Mouse (Mus musculus) limb, embryonic 11.5 days (tissue): ENCODE measurements around the gene Prrc2a. TPM values are rescaled to one million over a fixed set of nuclear protein-coding genes. Genes with fewer than 3 reads are reported as not detected.

ENCODE experiments used
- ATAC-seq: fragments of 200-750 bp; cut with Nextera tagmentation; 2 replicates; pipeline ENCODE4 v1.8.0; 2017; ENCODE audit warnings: low read depth; ENCODE audit not compliant: insufficient number of reproducible peaks, low FRiP score, low TSS enrichment
- DNase-seq: peaks from one replicate; pipeline ENCODE4 v3.0.0-alpha.2; 2015; ENCODE audit warnings: low spot score
- H3K27ac ChIP-seq: fragments of 300-500 bp; sonication (generic); replicated peaks from 2 replicates; pipeline ENCODE4 v1.5.1; 2014; ENCODE audit warnings: low read depth, mild to moderate bottlenecking, low read length
- H3K27me3 ChIP-seq: fragments of 300-500 bp; sonication (generic); 2 replicates; pipeline ENCODE4 v1.6.1; 2014; ENCODE audit warnings: mild to moderate bottlenecking, low read length, mixed read lengths; ENCODE audit not compliant: control insufficient read depth, insufficient read depth
- H3K36me3 ChIP-seq: fragments of 300-500 bp; sonication (generic); 2 replicates; pipeline ENCODE4 v1.6.1; 2014; ENCODE audit warnings: mild to moderate bottlenecking, low read length, moderate library complexity, mixed read lengths; ENCODE audit not compliant: control insufficient read depth, insufficient read depth
- H3K4me1 ChIP-seq: fragments of 300-500 bp; sonication (generic); 2 replicates; pipeline ENCODE4 v1.6.1; 2014; ENCODE audit warnings: low read length, mixed read lengths; ENCODE audit not compliant: control insufficient read depth, insufficient read depth
- H3K4me2 ChIP-seq: fragments of 300-500 bp; sonication (generic); 2 replicates; pipeline ENCODE4 v1.6.1; 2014; ENCODE audit warnings: low read depth, mild to moderate bottlenecking, moderate library complexity; ENCODE audit not compliant: severe bottlenecking
- H3K4me3 ChIP-seq: fragments of 300-500 bp; sonication (generic); 2 replicates; pipeline ENCODE4 v1.5.1; 2014; ENCODE audit warnings: low read depth, low read length
- H3K9ac ChIP-seq: fragments of 300-500 bp; sonication (generic); 2 replicates; pipeline ENCODE4 v1.6.1; 2014; ENCODE audit warnings: mild to moderate bottlenecking, low read length
- H3K9me3 ChIP-seq: fragments of 300-500 bp; sonication (generic); 2 replicates; pipeline ENCODE4 v1.6.1; 2016; ENCODE audit warnings: low read length; ENCODE audit not compliant: control insufficient read depth
- WGBS: fragments of 180-500 bp; shearing (Covaris S2); extraction: QIAGEN DNeasy Blood & Tissue Kit; methylation state at CpG from one replicate; pipeline ENCODE4 v1.1.7; 2014; 5-methylcytosine and 5-hydroxymethylcytosine counted together
- polyA plus RNA-seq: library from polyadenylated mRNA; unstranded; fragments of >200 nt; fragmentation: Nextera tagmentation; extraction: Ambion mirVana; gene quantifications from 2 replicates; pipeline ENCODE4 v1.2.1, GENCODE M21; 2014

Gene Prrc2a
- polyA plus RNA-seq, 1 experiment from 2014 or later, result 215 TPM

DNA sequence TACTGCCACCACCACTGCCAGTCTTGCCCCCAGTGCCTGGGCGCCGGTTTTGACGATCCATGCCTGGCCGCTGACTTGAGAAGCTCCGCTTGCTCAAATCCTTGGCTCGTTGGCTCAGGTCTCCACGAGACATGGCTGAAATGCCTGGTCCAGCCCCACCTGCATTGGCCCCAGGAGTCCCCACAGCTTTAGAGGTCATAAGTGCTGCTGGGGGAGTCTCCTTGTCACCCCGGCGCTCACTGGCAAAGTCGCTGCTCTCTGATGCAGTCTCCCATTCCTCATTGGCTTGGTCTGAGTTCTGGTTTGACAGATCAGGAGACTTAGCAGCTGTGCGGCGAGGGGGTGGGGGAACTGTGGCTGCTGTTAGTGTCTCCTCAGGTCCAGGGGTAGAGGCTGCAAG, 9.2 kb downstream of the Prrc2a start:
- ATAC-seq, result no peak
- 92% methylated on average over 12 of the region's 12 CpGs for WGBS

DNA sequence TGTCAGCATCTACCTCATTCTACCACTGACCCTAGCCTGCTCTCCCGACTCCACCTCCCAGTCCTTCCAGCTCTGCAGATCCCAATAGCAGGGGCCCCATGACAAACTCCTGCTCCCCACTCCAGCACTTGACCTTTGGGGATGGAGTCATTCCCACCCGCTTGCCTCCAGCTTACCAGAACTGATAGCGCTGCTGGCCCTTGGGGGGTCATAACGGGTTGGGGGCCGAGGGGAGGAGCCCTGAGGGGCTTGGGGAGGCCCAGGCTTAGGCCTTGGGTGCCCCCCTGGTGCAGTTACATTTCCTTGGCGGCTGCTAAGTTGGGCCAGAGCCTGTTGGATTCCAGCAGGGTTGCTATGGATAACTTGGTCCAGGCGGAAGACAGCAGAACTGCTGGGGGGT, 10.1 kb downstream of the Prrc2a start:
- Histone ChIP-seq H3K9ac (no peak overlapping the region), H3K27me3 (no peaks in the 10 kb centered on the region), H3K4me3 (no peak overlapping the region), H3K36me3 (peaks cover 87% of the 10 kb centered on the region), H3K4me1 (no peaks in the 10 kb centered on the region), H3K9me3 (no peaks in the 10 kb centered on the region), H3K4me2 (no peak overlapping the region), H3K27ac (no peak overlapping the region)
- 90% methylated on average over 7 of the region's 7 CpGs for WGBS
- no peak for ATAC-seq
- DNase-seq, result no peak

More for the DNA sequence above, 9.2 kb downstream of the Prrc2a start:
- Histone ChIP-seq H3K36me3 (peaks cover 86% of the 10 kb centered on the region), H3K4me1 (no peaks in the 10 kb centered on the region), H3K9me3 (no peaks in the 10 kb centered on the region), H3K27ac (no peak overlapping the region), H3K9ac (no peak overlapping the region), H3K27me3 (no peaks in the 10 kb centered on the region), H3K4me3 (no peak overlapping the region), H3K4me2 (no peak overlapping the region)
- DNase-seq, result no peak

DNA sequence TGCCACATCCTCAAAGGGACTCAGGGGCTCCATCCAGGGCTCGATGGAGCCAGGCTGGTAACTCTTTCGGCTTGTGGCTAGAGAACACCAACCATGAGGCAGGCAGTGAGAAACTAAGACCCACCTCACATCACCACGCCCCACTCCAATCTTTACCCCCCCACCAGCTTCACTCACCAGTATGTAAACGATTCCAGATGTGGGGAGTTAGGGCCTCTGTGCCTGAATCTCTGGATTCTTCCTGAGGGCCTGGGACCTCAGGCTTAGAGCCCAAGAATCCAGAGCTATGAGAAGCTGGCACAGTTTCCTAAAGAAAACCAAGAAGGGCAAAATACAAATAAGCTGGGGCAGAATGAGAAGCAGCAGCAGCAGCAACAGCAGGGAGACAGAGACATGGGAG, 10.8 kb downstream of the Prrc2a start:
- H3K4me2 ChIP-seq, result no peak overlapping the region

DNA sequence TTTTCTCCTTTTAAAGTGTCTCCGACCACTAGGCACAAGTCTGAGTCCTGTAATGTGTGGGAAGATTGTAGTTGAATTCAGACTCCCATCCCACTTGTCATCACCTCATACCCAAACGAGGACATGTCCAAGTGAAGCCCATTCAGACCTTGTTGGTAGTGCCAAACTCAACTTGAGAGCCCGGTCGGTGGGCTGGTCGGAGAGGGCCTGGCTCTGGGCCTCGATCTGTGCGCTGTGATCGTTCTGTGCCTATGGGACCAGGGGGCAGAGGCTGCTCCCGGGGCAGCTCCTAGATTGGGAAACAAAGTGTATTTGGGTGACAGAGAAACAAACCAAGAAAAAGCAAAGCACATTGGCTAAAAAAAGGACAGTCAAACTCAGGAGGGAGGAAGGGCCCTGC, 11.6 kb downstream of the Prrc2a start:
- Histone ChIP-seq H3K27me3 (no peaks in the 10 kb centered on the region), H3K36me3 (peaks cover 77% of the 10 kb centered on the region), H3K9ac (no peak overlapping the region), H3K4me1 (no peaks in the 10 kb centered on the region), H3K9me3 (no peaks in the 10 kb centered on the region), H3K4me2 (no peak overlapping the region), H3K4me3 (no peak overlapping the region), H3K27ac (no peak overlapping the region)
- DNase-seq, result no peak
- 93% methylated on average over 9 of the region's 9 CpGs for WGBS
- no peak for ATAC-seq

More for the DNA sequence above, 10.8 kb downstream of the Prrc2a start:
- ATAC-seq (no peak), DNase-seq (no peak)
- H3K4me3 ChIP-seq, result no peak overlapping the region
- H3K27ac ChIP-seq, result no peak overlapping the region
- no peaks in the 10 kb centered on the region for H3K27me3 ChIP-seq
- peaks cover 85% of the 10 kb centered on the region for H3K36me3 ChIP-seq
- H3K9me3 ChIP-seq, result no peaks in the 10 kb centered on the region
- no peaks in the 10 kb centered on the region for H3K4me1 ChIP-seq
- WGBS, result 74% methylated on average over 4 of the region's 4 CpGs
- no peak overlapping the region for H3K9ac ChIP-seq

DNA sequence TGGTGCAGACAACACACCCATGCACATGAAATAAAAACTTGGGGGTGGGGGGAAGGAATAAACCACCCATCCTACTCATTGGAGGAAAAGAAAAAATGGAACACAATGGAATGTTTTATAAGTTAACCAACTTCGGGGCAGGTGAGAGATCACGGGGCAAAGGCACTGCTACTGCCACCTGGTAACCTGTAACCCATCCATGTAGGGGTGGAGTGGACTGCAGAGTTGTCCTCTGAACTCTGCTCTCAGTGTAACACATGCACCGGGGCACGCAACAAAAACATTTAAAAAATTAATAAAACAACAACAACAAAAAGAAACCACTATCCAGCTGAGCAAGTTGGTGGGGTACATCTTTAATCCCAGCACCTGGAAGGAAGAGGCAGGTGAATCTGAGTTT, 12.6 kb downstream of the Prrc2a start:
- H3K27me3 ChIP-seq, result no peaks in the 10 kb centered on the region
- 94% methylated on average over 4 of the region's 4 CpGs for WGBS

DNA sequence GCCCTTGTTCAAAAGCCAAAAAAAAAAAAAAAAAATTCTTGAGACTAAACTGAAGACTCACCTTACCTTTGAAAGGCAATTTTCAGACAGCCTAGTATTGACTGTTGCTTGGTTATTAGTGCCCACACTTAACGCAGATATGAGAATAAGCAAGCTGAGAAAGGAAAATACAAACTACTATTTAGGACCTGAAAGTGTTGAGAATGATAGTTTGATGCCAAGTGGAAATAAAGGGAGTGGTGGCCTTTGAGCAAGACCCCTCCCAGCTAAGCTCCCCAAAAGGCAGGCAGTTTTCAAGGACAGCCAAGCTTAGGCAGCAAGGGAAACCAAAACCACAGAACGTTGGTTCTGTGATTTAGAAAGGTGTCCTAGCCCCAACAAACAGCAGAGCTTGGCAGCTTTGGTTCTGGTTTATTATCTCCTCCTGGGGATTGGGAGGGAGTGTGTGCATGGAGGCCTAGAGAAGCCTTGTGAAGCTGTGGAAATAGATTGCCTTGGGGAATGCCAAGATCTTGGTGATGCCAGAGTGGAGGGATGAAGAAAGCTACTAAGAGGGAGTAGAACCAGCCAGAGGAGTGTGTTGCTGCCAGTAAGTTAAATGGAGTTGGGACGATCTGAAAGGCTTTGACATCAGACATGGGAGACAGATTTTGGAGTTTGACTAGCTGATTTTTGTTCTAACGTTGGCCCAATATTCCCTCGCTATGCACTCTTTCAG, 16.6 kb downstream of the Prrc2a start:
- ATAC-seq (no peak), DNase-seq (no peak)
- Histone ChIP-seq H3K27ac (no peak overlapping the region), H3K9ac (no peak overlapping the region), H3K4me3 (no peak overlapping the region), H3K4me2 (no peak overlapping the region), H3K36me3 (peaks cover 64% of the 10 kb centered on the region), H3K9me3 (no peaks in the 10 kb centered on the region; the same call in 1 of the 2 replicates), H3K4me1 (no peaks in the 10 kb centered on the region), H3K27me3 (no peaks in the 10 kb centered on the region)
- WGBS, result 75% methylated on average over 5 of the region's 5 CpGs

More for the DNA sequence above, 12.6 kb downstream of the Prrc2a start:
- no peak overlapping the region for H3K4me3 ChIP-seq
- peaks cover 70% of the 10 kb centered on the region for H3K36me3 ChIP-seq
- H3K4me1 ChIP-seq, result no peaks in the 10 kb centered on the region
- no peak overlapping the region for H3K9ac ChIP-seq
- DNase-seq, result no peak
- H3K9me3 ChIP-seq, result no peaks in the 10 kb centered on the region
- no peak overlapping the region for H3K4me2 ChIP-seq
- no peak overlapping the region for H3K27ac ChIP-seq
- no peak for ATAC-seq

DNA sequence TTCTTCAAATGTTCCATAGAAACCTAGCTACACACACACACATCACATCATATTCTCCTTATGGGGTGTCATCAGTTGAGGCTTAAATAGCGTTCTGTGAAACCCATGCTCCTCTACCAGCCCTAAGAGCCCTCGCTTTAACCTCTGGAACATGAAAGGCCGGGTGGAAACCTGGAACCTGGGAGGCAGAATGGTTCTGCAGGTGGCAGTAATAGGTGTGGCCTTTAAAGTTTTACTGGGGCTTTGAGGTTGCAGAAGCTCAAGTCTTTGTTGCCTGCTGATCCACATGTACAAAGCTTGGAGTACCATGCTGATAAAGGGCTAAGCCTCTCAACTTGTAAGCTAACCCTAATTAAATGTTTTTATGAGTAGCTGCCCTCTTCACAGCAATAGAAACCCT, 17.3 kb downstream of the Prrc2a start:
- no peak for ATAC-seq
- 43% methylated on average over 3 of the region's 3 CpGs for WGBS

DNA sequence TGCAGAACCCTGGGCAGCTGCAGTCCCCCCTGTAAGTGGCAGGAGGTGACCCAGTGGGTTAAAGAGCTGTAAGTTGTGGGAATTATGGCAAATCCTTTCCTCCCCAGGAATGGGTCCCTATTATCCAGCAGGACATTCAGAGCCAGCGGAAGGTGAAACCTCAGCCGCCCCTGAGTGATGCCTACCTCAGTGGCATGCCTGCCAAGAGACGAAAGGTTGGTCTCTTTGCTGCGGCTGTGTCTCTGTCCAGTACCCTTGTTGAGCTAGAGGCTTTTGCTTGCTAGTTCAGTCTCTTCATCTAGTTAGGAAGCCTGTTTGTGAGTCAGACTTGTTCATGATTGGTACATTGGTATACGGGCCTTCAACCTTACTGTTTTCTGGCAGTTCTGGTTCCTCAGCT, 18.6 kb downstream of the Prrc2a start:
- Histone ChIP-seq H3K4me2 (no peak overlapping the region), H3K4me1 (no peaks in the 10 kb centered on the region), H3K9ac (no peak overlapping the region), H3K36me3 (peaks cover 69% of the 10 kb centered on the region), H3K27me3 (no peaks in the 10 kb centered on the region), H3K4me3 (no peak overlapping the region), H3K9me3 (no peaks in the 10 kb centered on the region; the same call in 1 of the 2 replicates), H3K27ac (no peak overlapping the region)
- DNase-seq (no peak), ATAC-seq (no peak)
- WGBS, result 92% methylated on average over 5 of the region's 5 CpGs

More for the DNA sequence above, 17.3 kb downstream of the Prrc2a start:
- H3K4me2 ChIP-seq, result no peak overlapping the region
- no peaks in the 10 kb centered on the region for H3K27me3 ChIP-seq
- no peak overlapping the region for H3K4me3 ChIP-seq
- DNase-seq, result peak; percentile 50
- H3K27ac ChIP-seq, result no peak overlapping the region
- no peaks in the 10 kb centered on the region for H3K4me1 ChIP-seq
- H3K9me3 ChIP-seq, result no peaks in the 10 kb centered on the region; the same call in 1 of the 2 replicates
- H3K36me3 ChIP-seq, result peaks cover 64% of the 10 kb centered on the region
- H3K9ac ChIP-seq, result no peak overlapping the region

DNA sequence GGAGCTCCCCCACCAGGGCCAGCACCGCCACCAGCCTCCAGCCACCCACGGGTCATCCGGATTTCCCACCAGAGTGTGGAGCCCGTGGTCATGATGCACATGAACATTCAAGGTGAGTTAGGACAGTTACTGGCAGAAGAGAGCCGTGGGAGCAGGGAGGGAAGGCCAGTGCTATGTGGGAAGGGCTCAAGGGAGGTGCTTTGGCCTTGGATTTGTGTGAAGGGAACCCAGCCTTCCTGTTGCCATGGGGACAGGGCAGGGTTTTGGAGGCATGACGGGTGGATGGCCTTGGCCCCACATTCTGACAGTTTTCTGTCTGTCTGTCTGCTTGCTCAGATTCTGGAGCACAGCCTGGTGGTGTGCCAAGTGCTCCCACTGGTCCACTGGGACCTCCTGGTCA, 22.7 kb downstream of the Prrc2a start:
- ATAC-seq (no peak), DNase-seq (no peak)
- peaks cover 1% of the 10 kb centered on the region; the same call in 1 of the 2 replicates for H3K4me1 ChIP-seq
- H3K27me3 ChIP-seq, result no peaks in the 10 kb centered on the region
- H3K9me3 ChIP-seq, result no peaks in the 10 kb centered on the region; the same call in 1 of the 2 replicates
- 95% methylated on average over 6 of the region's 6 CpGs for WGBS
- H3K4me3 ChIP-seq, result no peak overlapping the region
- H3K9ac ChIP-seq, result no peak overlapping the region
- peaks cover 74% of the 10 kb centered on the region for H3K36me3 ChIP-seq
- no peak overlapping the region for H3K4me2 ChIP-seq
- H3K27ac ChIP-seq, result no peak overlapping the region
